Mouse (Mus musculus) urinary bladder, postnatal 14 days (tissue): ENCODE data around the gene Tcl1b4.
"Not testable (repeated sequence)": the region's sequence is repeated elsewhere in the genome, so short reads cannot be mapped to it uniquely, and the experiment has no call there.

Experiments used
- DNase-seq: peaks from one replicate; pipeline ENCODE4 v3.0.0; 2021; ENCODE audit warnings: low spot score

Gene Tcl1b4

DNA sequence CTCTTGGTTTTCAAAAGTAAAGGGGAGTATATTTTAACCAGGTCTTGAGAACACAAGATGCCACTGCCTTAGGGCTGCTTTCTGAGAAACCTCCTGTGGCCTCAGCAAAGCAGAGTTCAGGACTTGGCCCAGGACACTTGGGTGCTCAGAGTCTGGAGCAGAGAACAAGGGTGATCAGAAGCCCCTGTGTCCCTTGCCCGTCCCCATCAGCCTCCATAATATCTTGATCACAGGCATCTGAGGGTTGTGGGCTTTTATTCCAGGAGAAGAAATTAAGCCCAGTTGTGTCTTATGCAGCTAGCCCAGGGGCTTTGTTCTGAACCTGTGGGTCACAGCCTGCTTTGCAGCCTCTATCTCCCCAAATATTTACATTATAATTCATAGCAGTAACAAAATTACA, at the start of gene Tcl1b4:
Tcl1b4 (plus strand) TSS at position 301 of the 400 bp plus-strand sequence.
- DNase-seq = not testable (repeated sequence)

DNA sequence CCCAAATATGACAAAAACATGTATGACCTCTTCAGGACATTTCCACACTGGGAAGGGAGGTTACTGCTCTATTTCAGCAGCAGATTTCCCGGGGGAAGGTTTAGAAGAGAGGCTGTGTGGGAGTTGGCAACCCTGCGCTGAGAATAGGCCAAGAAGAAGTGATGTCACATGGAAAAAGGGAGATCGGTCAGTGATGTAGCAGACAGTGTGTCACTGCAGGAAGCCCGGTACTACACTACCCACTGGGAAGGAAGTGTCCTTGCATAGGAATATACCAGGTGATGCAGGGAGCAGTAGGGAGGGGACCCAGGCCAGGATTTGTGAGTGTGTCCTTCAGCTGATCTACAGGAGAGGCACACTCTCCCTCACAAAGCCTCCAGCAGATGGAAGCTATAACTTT, 46.5 kb upstream of the Tcl1b4 start:
- DNase-seq = not testable (repeated sequence)

DNA sequence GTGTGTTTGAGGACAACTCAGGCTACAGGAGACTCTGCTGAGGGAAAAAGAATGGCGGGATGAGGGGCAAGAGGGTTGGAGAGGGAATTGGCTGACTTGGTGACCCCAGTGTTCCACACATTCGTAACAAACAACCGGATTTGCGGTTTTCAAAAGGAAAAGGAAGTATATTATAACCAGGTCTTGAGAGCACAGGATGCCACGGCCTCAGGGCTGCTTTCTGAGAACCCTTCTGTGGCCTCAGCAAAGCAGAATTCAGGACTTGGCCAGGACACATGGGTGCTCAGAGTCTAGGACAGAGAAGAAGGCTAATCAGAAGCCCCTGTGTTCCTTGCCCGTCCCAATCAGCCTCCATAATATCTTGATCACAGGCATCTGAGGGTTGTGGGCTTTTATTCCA, 42.9 kb upstream of the Tcl1b4 start:
- no peak for DNase-seq

DNA sequence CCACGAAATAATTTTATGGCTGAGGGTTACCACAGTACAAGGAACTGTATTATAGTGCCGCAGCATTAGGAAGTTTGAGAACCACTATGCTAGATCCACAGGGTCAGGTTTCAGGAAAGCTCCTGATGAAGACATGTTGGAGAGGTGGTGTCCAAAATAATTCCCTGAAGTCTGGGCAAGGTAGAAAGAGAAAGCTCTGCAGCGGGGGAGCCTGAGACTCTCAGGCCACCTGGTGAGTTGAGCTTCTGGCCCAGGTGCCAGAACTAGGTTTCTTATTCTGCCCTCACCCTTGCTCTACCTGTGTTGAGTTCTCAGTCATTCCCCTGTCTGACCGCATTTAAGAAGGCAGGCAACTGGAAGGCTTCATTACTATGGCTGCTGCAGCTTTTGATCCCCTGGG, 42.4 kb upstream of the Tcl1b4 start, which contains the start of gene Tcl1b1:
Tcl1b1 (plus strand) TSS at position 301 of the 400 bp plus-strand sequence.
- DNase-seq = no peak

DNA sequence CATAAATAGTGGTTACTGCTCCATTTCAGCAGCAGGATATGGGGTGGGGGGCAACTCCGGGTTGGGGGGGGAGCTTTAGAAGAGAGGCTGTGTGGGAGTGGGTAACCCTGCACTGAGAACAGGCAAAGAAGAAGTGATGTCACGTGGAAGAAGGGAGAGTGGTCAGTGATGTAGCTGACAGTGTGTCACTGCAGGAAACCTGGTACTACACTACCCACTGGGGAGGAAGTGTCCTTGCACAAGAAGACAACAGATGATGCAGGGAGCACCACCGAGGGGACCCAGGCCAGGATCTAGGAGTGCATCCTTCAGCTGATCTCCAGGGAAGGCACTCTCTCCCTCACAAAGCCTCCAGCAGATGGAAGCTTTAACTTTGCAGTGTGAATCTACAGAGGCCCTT, 35.0 kb upstream of the Tcl1b4 start:
- no peak for DNase-seq

DNA sequence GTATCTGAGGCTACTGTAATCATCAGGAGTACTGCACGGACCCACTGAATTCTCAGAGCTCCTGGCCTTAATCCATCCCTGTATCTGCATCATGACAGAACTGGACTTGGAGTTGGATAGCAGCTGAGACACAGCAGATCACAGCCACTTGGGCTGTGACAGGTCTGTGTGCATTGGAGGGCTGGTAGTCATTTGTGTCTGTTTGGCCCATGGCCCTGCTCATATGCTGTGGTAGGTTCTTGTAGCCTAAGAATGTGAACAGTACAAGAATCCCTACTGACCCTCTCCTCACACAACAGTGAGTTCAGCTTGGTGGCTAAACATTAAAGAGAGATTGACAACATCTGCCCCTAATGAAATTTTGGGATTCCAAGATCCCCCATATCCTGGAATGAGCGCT, 28.4 kb upstream of the Tcl1b4 start:
- no peak for DNase-seq

DNA sequence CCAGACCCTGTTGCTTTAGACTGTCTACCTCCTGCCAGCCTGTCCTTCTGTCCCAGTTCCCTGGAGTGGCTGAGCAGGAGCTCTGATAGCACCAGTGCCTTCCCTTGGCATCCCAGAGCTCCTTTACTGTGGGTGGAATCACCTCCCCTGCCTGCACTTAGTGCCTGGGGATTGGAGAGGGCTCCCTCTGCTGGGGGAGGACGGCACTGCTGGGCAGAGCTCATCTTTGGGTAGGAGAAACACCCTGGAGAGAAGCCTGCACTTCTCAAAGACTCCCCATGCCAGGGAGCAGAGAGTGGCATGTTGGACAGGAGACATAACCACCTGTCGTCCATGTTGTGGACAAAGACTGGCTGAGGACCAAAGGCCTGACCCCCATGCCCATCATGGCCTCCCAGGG, 27.4 kb upstream of the Tcl1b4 start:
- DNase-seq = peak; percentile 56

DNA sequence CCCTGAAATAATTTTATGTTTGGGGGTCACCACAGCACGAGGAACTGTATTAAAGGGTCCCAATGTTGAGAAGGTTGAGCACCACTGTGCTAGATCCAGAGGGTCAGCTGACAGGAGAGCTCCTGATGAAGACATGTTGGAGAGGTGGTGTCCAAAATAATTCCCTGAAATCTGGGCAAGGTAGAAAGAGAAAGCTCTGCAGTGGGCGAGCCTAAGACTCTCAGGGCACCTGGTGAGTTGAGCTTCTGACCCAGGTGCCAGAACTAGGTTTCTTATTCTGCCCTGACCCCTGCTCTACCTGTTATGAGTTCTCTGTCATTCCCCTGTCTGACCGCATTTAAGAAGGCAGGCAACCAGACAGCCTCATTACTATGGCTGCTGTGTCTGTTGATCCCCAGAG, 25.7 kb upstream of the Tcl1b4 start, which contains the start of gene Tcl1b5:
Tcl1b5 (plus strand) TSS at position 301 of the 400 bp plus-strand sequence.
- DNase-seq = not testable (repeated sequence)

DNA sequence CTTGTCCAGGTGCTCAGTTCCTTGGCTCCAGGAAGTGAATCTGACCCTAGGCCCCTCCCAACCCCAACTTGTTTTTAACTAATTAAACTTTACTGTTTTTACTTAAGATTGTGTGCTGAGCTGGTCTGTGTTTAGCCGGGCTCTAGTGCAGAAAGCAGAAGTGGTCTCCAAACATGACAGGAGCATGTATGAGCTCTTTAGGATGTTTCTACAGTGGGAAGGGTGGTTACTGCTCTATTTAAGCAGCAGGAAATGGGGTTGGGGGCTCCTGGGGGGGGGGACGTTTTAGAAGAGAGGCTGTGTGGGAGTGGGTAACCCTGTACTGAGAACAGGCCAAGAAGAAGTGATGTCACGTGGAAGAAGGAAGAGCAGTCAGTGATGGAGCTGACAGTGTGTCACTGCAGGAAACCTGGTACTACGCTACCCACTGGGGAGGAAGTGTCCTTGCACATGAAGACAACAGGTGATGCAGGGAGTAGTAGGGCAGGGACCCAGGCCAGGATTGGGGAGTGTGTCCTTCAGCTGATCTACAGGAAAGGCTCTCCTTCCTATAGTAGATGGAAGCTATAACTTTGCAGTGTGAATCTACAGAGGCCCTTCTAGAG, 20.6 kb upstream of the Tcl1b4 start:
- not testable (repeated sequence) for DNase-seq

DNA sequence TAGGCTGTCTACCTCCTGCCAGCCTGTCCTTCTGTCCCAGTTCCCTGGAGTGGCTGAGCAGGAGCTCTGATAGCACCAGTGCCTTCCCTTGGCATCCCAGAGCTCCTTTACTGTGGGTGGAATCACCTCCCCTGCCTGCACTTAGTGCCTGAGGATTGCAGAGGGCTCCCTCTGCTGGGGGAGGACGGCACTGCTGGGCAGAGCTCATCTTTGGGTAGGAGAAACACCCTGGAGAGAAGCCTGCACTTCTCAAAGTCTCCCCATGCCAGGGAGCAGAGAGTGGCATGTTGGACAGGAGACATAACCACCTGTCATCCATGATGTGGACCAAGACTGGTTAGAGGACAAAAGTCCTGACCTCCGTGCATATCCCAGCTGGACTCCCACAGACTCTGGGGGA, 12.8 kb upstream of the Tcl1b4 start:
- DNase-seq = not testable (repeated sequence)

DNA sequence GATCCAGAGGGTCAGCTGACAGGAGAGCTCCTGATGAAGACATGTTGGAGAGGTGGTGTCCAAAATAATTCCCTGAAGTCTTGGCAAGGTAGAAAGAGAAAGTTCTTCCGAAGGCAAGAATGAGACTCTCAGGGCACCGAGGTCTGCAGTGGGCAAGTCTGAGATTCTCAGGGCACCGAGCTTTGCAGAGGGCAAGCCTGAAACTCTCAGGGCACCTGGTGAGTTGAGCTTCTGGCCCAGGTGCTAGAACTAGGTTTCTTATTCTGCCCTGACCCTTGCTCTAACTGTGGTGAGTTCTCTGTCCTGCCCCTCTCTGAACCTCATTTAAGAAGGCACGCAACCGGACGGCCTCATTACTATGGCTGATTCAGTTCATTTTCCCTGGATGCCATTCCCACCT, 11.0 kb upstream of the Tcl1b4 start, which contains the start of gene Tcl1b3:
Tcl1b3 (plus strand) TSS at position 301 of the 400 bp plus-strand sequence.
- DNase-seq = not testable (repeated sequence)

DNA sequence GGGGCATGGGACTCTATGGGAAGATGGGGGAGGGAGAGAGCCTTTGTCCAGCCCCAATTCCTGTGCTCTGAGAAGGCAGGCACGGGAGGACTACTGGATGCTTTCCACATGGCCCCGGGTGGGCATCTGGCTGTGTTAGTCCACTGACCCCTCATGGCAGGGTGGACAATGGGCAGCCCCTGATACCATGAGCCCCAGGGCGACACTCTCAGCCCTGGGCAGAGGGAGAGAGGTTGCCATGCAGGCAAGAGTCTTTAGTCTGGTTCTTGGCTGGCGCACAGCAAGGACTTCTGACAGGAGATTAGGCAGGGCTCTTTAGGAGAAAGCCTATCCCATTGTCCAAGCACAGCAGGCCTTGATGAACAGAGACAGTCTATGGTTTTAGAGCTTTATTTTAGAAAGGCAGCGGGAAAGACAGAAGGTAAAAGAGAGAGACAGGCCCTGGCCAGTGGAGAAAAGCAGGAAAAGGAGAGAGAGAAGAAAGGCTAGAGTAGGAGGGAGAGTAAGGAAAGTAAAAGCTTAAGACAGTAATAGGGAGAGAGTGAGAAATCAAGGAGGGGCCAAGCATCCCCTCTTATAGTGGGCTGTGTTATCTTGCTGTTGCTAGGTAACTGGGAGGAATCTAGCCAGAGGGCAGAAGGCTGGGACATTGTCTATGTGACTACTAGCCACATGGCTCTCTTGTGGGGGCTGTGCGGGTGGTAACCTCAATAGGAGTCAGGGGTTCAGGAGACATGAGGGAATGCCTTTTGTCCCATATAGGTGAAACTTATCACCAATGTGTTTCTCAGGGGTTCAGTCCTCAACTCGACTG, 1.9 kb upstream of the Tcl1b4 start:
- DNase-seq = not testable (repeated sequence)

DNA sequence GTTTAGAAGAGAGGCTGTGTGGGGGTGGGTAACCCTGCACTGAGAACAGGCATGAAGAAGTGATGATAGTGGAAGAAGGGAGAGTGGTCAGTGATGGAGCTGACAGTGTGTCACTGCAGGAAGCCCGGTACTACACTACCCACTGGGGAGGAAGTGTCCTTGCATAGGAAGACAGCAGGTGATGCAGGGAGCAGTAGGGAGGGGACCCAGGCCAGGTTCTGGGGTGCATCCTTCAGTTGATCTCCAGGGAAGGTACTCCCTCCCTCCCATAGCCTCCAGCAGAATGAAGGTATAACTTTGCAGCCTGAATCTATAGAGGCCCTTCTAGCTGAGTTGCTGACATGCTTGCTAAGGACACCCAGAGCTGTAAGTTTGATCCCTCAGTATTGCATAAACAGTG, 5.3 kb downstream of the Tcl1b4 start:
- no peak for DNase-seq

DNA sequence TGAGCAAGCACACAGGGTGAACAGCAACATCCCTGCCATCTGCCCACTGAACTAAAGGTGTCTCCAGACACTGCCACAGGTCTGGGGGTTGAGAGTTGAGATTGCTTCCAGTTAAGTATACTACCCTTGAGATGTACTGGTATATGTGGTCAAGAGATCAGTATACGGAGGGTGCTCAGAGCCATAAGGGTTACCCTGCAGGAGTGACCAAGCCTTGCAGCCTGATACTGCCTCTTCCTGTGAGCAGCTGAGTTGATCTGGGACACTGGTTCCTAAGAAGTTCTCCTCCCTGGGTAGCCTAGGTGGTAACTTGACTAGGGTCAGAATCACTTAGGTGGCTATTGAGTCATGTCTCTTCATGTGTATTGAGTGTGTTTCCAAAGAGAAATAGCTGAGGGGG, 6.7 kb downstream of the Tcl1b4 start:
- DNase-seq = no peak

DNA sequence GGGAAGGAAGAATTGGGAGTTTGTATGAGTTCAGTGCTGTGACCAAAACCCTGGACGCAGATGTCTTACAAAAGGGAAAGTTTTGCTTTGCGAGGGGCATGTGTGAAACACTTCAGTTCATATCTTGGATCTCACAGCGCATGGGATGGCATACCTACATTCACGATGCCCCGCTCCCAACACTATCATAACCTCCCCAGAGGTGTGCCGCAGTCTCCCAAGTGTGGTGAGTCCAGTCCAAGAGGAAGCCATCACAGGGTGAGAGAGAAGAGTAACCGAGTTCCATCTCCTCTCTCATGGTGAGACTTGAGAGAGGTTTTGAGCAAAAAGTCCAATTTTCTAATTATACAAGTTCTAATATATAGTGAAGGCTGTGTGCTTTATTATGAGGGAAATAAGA, 7.5 kb downstream of the Tcl1b4 start:
- DNase-seq = no peak

DNA sequence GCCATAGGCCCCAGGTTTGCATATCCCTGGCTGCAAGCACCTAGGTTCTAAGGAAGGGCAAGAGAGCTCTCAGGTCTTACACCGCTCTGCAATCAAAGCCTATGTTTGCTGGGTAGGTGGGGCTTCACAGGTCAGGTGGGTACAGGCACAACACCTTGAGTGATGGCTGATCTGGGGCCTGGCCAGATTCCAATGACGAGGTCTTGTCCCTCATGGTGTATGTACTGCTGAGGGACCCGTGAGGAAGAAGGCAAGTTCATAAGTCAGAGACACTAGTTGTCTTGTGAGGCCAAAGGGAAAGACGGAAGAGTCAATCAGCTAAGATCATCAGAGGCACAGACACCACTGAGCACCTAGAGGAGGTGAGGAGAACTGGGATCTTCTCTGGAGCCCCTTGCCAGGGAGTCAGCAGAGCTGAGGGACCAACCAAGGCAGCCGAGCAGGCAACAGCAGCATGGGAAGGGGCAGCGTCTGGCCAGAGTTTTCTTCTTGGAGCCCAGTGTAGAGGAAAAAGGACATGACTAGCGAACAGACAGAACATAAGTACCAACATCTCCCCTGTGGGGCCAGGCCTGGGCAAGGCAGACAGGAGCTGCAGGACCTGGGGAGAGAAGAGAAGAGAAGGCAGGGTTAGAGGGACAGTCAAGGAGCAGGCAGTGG, 15.5 kb downstream of the Tcl1b4 start:
- no peak for DNase-seq

DNA sequence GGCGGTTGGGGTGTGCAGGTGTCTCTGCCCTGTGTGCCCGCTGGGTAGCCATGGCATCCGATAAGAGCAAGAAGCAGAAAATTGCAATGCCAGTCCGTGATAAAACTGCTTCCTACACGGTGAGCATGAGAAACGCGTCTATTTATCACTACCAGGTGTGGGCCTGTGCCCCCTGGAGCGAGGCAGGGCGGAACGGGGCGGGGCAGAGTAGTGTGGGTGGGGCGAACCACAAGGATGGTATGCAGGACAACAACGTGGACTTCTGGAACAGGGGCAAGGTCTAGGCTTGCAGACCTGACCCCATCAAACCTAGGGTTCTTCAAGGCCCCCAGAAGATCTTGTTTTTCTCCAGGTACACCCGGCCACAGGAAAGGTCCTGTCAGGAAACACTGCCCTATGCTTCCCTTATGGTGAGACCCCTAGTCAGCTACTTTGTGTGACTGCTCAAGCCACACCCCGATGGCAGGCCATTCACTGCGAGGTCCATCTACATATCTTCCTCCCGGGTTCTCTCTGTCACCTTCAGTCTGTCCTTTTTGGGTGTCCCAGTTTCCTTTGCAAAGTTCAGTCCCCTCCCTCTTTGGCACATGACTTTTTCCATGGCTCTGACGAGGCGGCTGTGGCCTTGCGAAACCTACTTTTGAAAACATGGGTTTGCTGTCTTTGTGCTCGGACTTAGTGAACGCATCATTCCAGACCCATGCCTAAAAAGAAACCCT, 21.0 kb downstream of the Tcl1b4 start, which contains the start of gene Tcl1:
Tcl1 (minus strand) TSS at position 193 of the 719 bp plus-strand sequence.
- no peak for DNase-seq

DNA sequence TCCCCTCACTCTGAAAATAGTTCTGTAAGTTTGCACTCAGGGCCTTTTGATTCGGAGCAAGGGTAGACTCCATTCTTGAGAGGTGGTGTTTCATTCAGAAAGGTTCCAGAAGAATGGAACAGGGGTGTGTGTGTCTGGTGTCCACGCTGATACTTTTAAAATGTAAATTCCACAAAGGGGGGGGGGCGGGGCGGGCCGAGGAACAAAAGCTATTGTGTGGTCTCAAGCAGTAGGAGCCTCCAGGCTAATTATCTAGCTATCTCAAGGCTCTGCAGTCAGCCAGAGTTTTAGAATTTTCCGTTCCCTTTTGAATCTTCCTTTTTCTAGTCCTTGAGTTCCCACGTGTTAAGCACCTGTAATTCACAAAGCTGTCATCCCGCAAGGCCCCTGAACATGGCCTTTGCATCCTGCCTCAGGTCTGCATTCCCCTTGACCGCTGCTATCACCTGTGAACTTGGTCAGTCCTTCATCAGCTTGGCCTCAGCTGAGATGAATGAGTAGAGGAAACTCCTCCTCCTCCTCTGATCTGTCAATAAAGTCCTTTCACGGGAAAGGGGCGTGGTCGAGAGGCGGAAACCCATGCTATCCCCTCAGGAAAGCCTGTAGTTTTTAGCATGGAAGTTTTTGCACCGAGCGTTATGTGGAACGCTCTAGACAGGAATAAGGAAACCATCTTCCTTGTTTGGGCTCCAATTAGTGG, 23.0 kb downstream of the Tcl1b4 start:
- no peak for DNase-seq

DNA sequence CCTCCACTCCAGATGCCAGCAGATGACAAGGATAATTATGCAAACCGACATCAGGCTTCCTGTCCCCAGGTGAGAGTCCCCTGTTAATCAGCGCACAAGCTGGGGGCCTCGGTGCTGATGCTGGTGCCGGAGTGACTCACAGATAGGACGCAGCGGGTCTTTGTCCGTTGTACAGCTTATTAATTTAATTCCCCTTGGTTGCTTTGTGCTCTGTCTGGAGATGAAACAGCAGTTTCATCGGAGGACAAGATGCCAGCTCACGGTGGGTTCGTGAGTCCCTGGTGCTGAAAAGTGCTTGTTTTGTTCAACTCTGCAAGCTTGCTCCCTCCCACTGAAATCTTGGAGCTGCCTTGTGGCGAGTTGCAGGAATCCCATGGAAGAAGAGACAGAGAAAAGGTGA, 32.6 kb downstream of the Tcl1b4 start:
- DNase-seq = no peak

DNA sequence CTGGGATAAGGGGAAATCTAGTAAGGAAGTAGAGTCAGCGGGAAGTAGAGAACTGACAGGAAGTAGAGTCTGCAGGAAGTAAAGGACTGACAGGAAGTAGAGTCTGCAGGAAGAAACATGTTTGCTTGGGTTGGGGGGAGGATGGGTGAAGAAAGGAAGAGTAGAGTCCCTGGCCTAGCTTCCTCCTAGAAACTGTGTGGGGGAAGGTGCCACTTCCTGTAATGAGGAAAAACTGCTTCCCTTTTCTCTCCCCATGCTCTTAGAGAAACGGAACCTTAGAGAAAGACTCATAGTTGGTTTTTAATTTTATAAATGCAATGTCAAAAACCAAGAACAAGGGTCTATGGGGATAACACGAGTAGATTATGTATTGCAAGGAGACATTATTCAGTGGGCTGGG, 33.3 kb downstream of the Tcl1b4 start:
- DNase-seq = no peak

DNA sequence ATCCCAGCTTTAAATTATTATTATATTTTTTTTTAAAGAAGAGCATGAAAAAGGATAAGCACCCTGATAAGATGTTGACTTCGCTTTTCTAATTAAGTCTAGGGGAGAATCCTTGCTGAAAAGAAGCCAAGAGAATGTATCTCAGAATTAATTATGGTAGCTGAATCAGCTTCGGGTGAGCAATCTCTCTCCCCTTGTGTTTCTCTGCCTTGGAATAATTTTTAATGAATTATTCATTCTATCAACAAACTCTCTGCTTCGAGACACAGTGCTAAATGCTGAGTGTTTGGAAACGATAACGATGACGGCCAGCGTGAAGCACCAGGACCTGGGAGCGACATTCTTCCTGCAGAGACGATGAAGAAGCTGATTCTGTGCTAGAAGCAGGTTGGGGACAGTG, 37.3 kb downstream of the Tcl1b4 start:
- DNase-seq = no peak
